Mouse (Mus musculus): ENCODE results near the gene Itpr2.

Gene Itpr2

DNA sequence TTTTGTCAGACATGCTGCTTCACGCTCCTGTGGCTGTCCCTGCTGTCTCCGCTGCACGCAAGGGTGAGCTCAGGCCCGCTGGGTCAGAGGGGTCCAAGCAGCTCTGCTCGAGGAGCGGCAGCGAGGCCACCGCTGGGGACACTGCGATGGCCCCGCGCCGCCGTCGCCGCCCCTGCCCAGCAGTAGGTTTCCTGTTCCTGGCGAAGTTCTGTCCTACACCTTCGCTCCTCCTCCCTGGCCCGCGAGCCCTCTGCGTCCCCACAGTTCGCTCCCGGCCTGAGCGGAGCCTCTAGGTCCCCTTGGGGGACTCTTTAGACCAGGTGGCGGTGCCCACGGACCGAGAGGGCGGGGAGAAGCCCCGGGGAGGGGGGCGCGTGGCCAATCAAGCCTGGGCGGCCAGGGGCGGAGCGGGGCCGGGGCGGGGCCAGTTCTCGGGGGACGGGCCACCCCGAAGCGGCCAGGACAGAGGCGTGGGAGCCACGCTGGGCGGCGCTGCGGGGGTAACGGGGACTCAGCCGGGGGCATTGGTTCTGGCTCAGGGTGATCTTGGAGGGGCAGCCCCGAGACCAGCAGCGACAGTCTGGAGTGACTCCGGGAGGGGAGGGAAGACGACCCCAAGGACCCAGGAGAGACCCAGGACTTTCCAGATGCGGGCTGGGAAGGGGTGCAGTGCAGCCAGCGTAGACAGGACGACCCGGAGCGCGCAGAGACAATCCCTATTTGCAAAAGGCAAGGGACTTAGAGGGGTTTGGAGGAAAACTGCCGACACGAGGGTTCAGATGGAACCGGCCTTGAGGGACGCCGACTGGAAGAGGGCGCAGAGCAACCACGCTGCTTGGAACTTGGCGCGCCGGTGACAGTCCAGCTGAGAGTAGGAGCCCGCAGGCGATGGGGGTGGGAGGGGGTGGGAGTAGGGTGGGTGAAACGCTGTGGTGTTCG is at the start of gene Itpr2:
Gene Itpr2 (minus strand): TSS at position 358 of the 939 bp plus-strand sequence.
- peak; percentile 70 to 81 for DNase-seq (ENCODE audit: low spot score in 2 of 2)

DNA sequence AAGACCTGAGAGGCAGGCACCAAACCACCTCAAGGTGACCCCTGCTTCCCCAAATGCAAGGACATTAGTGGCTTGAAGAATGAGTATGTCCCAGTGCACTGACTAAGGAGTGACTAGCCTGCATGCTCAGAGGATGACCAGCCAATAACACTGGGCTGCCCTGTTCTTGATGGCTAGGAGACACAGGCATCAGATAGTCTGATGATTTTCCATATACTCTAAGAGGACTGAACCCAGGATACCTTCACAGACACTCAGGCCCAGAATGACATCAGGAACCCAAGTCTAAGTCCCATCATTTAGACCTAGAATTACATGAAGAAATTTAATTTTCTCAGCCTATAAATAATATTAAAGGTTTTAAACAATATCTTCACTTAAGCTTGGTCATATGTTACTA is 49.3 kb upstream of the Itpr2 start:
- no peak for DNase-seq (ENCODE audit: low spot score in 2 of 2)

DNA sequence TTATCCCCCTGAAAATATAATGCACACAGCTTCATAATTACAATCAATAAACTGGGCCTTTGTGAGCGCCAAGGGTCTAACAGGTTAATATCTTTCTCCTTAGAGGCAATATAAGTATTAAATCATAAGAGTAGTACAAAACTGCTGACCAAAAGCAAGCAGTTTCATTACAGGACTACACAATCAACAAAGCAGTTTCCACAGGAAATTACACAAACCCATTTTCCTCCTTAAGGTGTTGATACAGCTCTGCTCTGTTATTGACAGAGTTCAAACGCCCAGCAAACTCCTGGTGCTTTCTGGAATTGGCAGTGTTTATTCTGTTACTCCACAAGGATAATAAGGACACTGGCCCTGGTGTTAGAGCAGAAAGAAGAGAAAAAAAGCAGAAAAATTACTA is 48.4 kb upstream of the Itpr2 start:
- DNase-seq (ENCODE audit: low spot score in 2 of 2) = no peak

DNA sequence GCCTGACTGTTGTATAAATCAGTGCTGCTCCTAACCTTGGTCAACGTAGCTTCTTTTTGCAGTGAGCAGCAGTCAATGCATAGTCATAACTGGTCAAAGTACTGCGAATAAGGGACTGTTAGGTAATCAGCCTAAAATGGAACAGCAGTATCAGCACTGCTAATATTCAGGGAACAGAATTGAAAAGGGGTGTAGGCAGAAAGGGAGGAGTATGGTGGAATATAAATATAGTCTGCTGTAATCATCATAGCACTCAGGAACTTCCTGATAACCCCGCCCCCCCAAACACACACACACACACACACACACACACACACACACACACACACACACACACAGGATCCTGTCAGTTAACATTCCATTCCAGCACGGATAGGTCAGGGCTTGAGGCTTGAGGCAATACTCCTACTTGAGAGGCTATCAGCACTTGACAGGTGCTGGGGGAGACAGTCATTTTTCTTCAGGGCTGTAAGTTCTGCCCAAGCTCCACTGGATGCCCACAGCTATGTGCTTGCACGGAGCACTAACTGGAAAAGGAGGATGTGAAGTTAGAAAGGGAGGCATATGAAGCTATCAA is 43.4 kb upstream of the Itpr2 start:
- DNase-seq (ENCODE audit: low spot score in 2 of 2) = no peak

DNA sequence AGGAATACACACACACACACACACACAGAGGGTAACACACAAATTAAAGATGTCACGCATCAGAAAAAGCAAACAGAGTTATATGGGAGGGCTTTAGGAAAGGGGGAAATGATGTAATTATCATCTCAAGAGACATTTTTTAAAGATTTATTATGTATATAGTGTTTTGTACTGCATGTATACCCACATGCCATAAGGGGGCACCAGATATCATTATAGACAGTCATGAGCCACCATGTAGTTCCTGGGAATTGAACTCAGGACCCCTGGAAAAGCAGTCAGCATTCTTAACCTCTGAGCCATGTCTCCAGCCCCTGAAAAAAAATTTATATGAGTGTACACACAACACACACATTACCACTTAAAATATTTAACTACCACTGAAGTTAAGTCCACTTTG is 42.6 kb upstream of the Itpr2 start:
- no peak for DNase-seq (ENCODE audit: low spot score in 2 of 2)

DNA sequence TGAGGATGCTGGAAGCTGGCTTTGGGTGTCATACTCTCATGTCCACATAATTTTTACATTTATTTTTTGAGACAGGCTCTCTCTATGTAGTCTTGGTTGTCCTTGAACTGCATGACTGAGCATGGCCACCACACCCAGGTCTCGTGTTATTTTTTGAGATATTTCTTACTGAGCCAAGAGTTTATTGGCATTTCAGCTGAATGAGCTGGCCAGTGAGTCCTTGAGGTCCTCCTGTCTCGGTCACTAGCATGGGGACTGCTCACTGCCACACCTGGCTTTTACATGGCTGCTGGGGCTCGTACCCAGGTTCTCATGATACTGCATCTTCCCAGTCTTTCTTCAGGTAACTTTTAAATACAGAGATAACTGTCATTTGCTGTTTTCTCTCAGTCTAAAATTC is 38.4 kb upstream of the Itpr2 start:
- DNase-seq (ENCODE audit: low spot score in 2 of 2) = no peak

DNA sequence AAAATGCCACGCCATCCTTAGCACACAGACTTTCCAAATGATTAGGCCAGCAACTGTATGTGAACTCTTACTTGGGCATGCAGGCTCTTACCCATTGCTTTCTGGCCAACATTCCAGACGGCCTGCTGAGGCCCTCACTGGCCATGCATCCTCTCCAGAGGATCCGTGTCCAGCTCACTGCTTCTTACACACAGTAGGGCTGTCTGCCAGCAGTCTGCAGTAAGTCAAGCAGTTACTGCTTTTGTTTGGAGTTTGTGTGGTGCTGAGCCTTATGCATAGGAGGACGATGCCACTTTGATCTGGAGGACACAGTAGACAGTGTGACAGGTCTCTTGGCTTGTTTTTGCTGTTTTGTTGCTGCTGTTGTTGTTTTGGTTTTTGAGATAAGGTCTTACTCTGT is 36.6 kb upstream of the Itpr2 start:
- no peak for DNase-seq (ENCODE audit: low spot score in 2 of 2)

DNA sequence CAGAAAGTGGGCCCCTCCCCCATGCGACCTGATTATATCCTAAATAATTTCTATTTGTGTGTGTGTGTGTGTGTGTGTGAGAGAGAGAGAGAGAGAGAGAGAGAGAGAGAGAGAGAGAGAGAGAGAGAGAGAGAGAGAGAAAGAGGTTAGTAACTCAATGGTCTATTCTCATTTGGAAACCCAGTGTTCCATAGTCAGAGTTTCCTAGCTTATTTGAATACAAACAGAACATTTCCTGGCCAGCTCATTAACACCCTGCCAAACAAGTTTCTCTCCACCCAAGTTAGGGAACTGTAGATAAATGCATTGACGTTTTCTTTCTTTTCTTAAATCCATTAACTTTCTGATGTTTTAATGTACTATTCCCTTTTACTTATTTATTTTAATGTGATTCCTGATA is 36.0 kb upstream of the Itpr2 start:
- no peak for DNase-seq (ENCODE audit: low spot score in 2 of 2)

DNA sequence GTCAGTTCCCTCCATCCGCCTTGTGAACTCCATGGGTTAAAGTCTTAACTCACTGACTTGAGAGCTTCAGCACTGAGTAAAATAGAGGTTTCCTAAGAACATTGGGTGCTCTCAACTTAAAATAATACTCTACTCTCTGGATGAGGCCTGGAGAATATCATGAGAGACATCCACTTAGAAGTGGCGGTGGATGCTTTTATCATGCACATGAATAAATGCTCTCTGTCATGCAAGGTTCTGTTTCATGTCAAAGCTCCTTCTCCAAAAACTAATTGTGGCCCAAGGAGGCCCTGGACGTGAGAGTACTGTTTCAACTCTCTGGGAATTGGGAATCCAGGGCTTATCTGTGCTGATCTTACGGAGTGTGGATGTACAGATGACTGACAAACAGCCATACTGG is 35.1 kb upstream of the Itpr2 start:
- no peak for DNase-seq (ENCODE audit: low spot score in 2 of 2)

DNA sequence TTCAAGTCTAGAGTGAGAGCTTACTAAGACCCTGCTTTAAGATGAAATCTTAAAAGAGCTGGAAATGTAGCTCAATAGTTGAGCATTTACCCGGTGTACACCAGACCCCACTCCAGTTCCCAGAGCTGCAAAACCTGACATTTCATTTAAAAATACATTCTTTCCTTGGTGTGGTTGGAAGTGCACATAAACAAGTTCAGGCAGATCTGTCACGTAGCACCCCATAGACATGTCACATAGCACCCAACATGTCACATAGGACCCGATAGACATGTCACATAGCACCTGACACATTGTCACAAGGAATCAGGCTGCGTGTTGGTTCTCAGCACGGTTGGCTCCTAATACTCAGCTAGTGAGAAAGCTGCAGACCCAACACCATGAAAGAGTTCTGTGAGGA is 33.5 kb upstream of the Itpr2 start:
- DNase-seq (ENCODE audit: low spot score in 2 of 2) = no peak

DNA sequence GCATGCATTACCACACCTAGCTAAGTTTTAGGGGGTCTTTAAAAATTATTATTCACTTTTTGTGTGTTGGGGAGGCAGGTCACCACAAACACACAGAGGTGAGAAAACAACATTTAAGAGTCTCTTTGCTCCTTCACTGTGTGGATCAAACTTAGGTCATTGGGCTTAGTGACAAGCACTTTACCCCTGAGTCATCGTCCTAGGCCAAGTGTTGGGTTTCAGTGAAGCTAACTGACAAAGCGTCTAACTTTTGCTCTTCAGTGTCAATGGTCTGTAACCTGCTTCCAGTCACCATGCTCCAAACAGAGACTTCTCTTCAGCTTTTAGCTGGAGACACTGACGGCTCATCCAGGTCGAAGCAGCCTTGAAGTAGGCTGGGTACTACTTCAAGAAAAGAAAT is 31.1 kb upstream of the Itpr2 start:
- no peak for DNase-seq (ENCODE audit: low spot score in 2 of 2)

DNA sequence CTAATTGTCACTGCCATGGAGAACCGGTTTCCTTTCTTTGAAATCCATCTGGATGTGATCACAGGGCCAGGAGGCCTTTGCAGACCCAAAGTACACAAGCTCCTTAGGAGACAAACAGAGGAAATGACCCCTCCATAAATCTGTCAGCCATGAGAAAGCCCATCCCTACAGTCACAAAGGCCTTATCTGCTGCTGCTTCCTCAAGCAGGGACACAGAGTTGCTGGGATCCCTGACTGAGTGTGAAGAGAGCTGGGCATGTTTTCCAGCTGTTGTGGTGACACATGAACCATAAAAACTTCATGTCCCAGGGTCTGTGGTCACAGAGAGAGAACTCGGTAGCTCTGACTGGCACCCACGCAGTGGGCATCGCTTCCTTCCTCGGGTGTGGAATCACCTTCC is 28.7 kb upstream of the Itpr2 start:
- no peak for DNase-seq (ENCODE audit: low spot score in 2 of 2)

DNA sequence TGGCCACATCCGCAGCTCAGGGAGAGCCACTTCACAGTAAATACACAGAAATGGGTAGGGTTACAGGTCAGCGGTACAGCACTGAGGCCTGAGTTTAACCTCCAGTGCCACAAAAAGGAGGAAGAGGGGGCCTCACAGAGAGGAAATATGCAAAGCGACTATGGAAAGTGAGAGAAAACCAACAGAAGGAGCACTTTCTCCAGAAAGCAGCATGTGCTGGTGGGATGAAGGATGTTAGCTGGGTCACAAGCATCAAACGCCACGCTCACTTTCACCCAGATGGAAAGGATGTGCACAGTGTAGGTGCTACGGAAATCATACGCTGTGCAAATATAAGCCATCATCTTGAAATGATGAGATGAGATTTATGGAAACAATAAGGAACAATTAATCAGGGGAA is 28.3 kb upstream of the Itpr2 start:
- DNase-seq (ENCODE audit: low spot score in 2 of 2) = no peak

DNA sequence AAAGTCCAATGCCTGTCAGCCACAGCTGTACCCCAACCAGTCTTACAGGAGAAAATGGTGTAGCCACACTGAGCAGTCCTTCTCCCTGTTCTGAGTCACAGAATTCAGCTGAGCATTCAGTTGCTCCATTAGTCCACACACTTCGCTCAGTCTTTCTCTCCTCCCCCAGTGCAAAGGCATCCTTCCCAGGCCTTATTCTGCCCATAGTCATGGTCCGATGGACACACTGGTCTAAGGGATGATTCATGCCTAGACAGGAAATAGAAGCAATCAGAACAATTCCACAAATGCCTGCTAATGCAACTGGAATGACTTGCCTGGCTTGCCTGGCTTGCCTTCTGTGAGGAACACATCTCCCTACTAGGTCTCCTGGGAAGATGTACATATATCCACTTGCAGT is 25.5 kb upstream of the Itpr2 start:
- no peak for DNase-seq (ENCODE audit: low spot score in 2 of 2)

DNA sequence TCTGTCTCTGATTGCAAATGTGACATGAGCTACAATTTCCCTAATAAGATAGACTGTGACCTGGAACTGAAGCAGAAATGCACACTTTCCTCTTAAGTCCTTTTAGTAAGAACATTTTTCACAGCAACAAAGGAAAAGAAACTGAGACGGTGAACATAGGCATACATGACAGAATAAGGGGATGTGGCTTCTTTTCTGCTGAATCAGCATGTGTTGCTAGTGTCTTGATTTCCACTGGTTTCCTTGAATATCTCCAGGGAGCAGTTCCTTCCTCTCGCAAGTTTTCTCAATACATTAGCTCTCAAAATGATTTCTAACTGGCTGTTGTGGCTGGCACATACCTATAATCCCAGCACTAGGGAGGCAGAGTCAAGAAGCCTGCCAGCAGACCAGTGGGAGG is 23.5 kb upstream of the Itpr2 start:
- no peak for DNase-seq (ENCODE audit: low spot score in 2 of 2)

DNA sequence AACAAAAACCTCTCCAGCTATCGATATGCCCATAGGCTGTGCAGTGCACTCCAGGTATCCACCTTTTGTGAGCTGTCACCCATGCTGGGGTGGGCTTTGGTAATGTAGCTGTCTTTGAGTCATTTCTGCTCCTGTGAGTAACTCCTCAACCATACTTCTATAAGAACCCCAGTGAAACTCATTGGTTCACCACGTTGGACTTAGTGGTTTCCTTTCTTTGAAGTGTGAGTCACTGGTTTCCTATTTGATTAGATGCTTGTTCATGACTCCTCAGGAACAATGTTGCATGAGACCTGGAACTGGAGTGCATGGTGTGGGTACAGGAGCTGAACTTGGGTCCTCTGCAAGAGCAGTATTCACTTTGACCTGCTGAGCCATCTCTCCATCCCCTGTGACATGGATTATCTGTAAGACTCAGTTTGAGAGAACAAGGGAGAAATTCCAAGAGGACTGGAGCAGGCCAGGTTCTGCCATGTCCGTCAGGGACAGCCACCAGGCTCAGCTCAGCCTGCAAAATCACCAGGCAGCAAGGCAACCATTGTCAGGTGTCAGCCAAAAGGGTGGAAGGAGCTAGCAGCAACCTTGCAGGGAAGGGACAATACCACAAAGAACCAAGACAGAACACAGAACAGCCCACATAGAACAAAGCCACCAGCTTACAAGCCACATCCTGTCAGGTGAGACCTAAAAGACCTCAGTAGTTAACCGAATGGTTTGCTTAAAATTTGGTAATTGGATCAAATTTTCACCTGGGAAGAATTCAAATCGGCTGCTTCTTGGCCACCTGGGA is 19.6 kb upstream of the Itpr2 start:
- peak; percentile 31 to 51 for DNase-seq (ENCODE audit: low spot score in 2 of 2)

DNA sequence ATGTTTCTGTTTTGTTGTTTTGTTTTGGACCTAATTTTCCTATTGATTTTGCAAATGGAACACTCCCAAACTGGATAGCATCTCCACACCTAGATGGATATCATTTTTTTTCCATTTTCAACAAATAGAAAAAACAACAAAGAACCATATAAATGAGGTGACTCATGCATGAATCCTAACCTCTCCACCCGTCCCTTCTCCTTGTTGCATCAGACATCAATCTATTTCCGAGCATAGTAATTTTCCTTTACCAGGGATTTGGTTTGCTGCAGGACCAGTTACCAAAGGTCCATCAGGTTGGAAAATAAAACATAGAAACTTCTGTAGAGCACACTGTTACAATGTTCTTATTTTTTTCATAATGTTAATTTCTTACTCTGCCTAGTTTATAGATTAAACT is 17.0 kb upstream of the Itpr2 start:
- DNase-seq (ENCODE audit: low spot score in 2 of 2) = no peak

DNA sequence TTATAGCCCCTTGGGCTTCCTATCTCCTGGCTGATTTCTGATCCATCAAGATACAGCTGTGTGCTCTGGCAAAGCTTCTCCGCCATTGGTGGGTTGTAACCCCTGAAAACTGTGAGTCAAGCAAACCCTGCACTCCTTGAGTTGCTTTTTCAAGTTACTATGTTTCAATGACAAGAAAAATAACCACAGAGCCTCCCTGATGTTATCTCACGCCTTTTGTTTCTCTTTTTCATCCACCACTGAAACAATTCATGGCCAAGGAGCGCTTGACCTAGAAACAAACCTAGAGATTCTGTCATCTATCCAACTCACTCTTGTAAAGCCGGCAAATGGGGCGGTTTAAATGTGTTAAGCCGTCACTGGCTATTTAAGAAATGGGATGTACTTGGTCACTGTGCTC is 13.9 kb upstream of the Itpr2 start:
- DNase-seq (ENCODE audit: low spot score in 2 of 2) = no peak

DNA sequence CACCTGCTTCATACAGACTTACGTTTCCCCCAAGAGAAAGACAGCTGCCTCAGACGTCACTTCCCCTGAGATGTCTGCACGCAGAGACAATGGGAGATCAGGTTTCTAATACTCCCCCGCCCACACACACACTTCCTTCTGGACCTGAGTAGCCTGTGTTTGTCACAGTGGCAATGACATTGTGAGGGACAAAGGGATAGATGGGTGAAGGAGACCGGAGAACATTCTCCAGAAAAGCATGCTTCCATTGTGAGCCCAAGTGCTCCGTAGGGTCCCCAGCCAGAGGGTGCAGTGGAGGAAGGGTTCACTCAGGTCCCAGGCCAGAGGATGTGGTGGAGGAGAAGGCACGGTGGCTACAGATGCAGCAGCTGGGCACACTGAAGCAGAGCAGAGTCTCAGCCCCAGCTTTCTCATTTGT is 12.5 kb upstream of the Itpr2 start:
- DNase-seq (ENCODE audit: low spot score in 2 of 2) = peak in 1 of 2 experiments; percentile 44

DNA sequence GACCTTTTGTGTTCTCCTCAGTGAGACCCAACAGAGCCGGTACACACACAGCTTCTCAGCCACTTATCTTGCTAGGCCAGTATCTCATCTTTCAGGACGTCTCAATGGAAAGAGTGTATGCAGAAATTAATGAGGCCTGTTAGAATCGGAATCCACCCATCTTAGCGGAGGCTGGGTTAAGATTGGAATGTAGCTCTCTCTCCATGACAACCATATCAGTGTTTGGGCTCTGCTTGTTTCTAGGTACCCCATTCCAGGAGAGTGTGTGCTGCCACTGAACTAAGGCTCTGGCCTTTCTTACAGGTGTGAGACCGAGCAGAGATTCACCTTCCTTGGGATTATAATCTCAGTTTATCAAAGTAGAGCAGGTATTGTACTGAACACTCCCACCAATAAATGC is 11.9 kb upstream of the Itpr2 start:
- no peak for DNase-seq (ENCODE audit: low spot score in 2 of 2)

DNA sequence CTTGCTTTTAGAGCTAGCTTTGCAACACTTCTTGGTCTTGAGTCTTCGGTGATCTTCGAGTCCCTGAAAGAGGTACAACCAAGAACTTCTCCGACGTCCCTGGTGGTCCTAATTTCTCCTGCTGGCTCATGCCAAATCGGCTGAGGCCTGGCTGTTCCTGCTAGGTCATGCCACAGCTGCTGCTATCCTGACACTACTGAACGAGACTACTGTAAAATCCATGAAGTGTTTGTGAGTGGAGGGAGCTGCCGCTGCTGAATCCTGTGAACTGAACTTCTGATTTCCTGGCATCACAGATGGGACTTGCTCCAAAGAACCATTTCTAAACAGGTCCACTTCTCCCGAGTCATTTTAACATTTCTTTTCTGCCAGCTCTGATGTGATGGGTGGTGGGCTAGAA is 11.4 kb upstream of the Itpr2 start:
- DNase-seq (ENCODE audit: low spot score in 2 of 2) = no peak

DNA sequence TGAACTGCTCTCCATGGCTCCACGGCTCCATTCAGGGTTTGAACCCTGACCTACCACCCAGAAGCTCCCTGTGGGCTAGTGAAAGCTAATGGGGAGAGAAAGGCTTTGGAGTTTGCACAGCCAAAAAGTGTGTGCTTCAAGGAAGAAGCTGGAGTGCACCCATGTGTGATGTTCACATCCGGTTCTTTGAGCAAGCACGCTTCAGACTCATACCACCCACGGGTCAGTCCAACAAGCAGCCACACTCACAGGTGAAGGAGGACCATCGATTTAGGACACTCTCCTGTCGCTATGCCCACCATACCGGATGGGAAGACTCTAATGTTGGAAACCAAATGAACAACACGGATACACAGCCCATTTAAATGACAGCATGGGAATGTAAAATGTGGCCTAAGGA is 9.5 kb upstream of the Itpr2 start:
- no peak for DNase-seq (ENCODE audit: low spot score in 2 of 2)

DNA sequence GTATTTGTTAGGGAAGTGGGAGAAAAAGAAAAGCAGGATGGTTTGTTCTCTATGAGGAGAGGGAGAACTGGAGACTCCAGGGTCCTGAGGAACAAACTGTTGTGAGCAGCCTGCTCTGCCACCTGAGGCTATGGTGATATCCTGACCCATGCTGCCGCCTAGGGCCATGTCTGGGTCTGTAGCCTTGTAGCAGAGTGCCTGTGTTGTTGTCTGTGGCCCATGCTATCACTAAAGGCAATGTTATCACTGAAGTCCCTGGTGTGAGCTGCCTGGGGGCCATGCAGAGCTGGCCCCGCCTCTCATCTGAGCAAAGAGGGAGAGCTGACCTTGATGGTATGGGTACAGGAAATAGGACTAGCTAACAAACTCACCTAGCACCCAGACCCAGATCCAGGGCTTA is 7.9 kb upstream of the Itpr2 start:
- DNase-seq (ENCODE audit: low spot score in 2 of 2) = no peak
